Mouse (Mus musculus) brain, embryonic 14.5 days (tissue): ENCODE data around the gene D630023F18Rik.

Source experiments
- CTCF ChIP-seq: fragments of 200-500 bp; IDR thresholded peaks from 2 replicates; pipeline ENCODE4 v1.5.1; 2012; ENCODE audit warnings: inconsistent platforms, mild to moderate bottlenecking, moderate library complexity, borderline replicate concordance; ENCODE audit not compliant: insufficient read depth, insufficient read length; ENCODE audit errors: extremely low read depth
- POLR2A ChIP-seq: fragments of 200-500 bp; IDR thresholded peaks from 2 replicates; pipeline ENCODE4 v1.6.1; 2012; ENCODE audit warnings: mild to moderate bottlenecking, inconsistent platforms, borderline replicate concordance; ENCODE audit not compliant: poor library complexity, insufficient read depth, insufficient read length, severe bottlenecking; ENCODE audit errors: extremely low read depth

- TF ChIP-seq CTCF, result no peak
- no peak for TF ChIP-seq POLR2A
Observed at GRCm38 (mm10) chr1:65109756-65110435, 13.1 kb downstream of the D630023F18Rik start.
